Mouse (Mus musculus): Measurements from ENCODE around the gene Ccr9.

Ccr9 gene

GRCm38 (mm10) chr9:123802421-123802820 is 124.2 kb downstream of the Ccr9 start:
- no peak for DNase-seq (ENCODE audit: low spot score in 2 of 2)

GRCm38 (mm10) chr9:123802896-123803295 is 124.7 kb downstream of the Ccr9 start:
- DNase-seq (ENCODE audit: low spot score in 2 of 2) = no peak

- no peak for DNase-seq (ENCODE audit: low spot score in 2 of 2)
Observed at GRCm38 (mm10) chr9:123805241-123805640, 127.0 kb downstream of the Ccr9 start.

GRCm38 (mm10) chr9:123806267-123806666 is 128.0 kb downstream of the Ccr9 start, which contains the start of gene Cxcr6:
Gene Cxcr6, plus strand, starts transcription at chr9:123806475.
- DNase-seq (ENCODE audit: low spot score in 2 of 2) = no peak

DNA sequence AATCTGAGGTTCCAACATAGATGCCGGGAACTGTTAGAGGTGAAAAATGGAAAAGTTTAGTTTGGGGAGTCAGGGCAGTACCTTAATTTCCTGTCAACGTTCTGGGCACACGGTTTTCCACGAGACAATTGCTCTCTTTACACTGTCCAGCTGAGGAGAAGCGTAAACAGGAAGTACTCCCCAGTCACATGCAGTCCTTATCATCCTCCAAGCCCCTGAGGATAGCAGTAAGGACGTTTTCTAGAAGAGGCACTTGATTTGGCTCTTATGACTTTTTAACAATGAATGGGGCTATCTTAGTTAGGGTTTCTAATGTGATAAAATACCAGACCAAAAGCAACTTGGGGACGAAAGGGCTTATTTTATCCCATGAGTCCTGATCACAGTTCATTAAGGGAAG is 130.3 kb downstream of the Ccr9 start:
- no peak for DNase-seq (ENCODE audit: low spot score in 2 of 2)

- DNase-seq (ENCODE audit: low spot score in 2 of 2) = no peak
Observed at GRCm38 (mm10) chr9:123811831-123812230, 133.6 kb downstream of the Ccr9 start.

DNA sequence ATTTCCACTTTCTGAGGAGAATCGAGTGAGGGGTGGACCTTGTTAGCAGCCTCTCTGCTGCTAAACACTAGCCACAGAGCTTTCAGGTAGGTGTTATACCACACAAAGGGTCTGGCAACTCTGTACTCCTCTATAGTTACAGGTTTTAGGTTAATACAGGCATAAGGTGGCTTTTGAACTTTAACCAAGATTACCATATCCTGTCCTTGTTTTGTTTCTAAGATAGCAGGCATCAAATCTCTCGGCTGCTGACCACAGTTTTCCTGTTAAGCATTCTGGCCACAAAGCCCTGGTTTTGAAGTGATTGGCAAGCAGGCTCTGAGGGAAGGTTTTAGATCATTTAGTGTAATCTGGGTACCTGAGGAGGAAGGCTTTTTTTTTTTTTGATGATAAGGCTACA is 136.1 kb downstream of the Ccr9 start:
- DNase-seq (ENCODE audit: low spot score in 2 of 2) = no peak

DNA sequence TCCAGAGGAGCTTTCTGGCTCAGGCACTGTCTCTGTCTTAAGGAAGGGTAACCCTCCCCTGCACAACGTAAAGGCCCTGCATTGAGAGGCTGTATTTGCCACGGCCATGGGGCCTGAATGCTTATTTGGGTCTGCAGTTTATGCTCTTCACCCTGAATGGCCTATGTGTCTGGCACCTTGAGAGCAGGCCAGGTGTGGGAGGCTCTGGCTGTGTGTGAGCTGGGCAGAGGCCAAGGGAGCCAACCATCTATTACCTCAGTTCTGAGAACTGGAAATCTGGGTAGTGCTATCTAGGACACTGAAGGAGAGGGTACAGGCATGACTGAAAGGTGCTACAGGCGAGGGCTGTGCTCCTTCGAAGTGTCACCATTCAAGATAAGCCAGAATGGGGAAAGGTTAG is 136.6 kb downstream of the Ccr9 start:
- DNase-seq (ENCODE audit: low spot score in 2 of 2) = no peak

GRCm38 (mm10) chr9:123815444-123815843 is 137.2 kb downstream of the Ccr9 start:
- no peak for DNase-seq (ENCODE audit: low spot score in 2 of 2)

- DNase-seq (ENCODE audit: low spot score in 2 of 2) = no peak
Observed at GRCm38 (mm10) chr9:123815996-123816395, 137.8 kb downstream of the Ccr9 start.

GRCm38 (mm10) chr9:123818601-123819000 is 140.4 kb downstream of the Ccr9 start:
- no peak for DNase-seq (ENCODE audit: low spot score in 2 of 2)

DNA sequence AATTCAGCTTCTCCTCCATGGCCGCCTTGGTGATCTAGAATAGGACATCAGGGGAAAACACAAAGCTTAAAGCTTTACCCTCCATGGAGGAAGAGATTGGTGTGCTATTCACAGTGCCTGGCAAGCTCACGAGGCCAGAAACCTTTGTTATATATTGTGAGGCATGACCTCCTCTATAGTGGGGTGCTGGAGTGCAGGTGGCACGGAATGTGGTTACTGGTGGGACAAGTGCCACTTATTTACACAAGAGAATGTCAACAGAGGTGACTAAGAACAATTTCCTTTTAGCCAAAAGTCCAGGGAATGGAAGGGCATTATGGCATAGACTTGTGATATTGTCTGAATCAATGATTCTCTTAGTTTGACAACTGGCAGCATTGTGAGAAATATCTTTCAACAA is 148.4 kb downstream of the Ccr9 start:
- no peak for DNase-seq (ENCODE audit: low spot score in 2 of 2)

DNA sequence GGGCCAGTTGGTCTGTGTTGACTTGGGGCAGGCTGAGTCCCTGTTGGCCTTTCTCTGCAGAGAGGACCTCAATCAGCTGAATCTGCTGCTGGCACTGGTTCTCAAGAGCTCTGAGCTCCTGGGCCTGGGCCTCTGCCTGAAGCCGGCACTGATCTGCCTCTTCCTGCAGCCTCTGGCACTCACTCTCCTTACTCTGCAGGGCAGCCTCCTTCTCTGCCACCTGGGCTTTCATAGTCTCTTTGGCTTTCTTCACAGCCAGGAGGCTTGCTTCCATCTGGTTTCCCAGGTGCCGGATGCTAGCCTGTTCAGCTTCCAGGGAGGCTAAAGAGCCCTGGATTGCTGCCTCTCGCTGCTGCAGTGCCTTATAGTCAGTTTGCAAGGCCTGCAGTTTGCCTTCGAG is 150.7 kb downstream of the Ccr9 start:
- no peak for DNase-seq (ENCODE audit: low spot score in 2 of 2)

Measured in cerebellum, postnatal 4 days (tissue).